Mouse (Mus musculus): ENCODE data around the gene Clec4e. TPM values are rescaled to one million over a fixed set of nuclear protein-coding genes. Genes with fewer than 3 reads are reported as not detected.
"Not testable (repeated sequence)": the region's sequence is repeated elsewhere in the genome, so short reads cannot be mapped to it uniquely, and the experiment has no call there.

The Clec4e gene
- polyA plus RNA-seq, 1 experiment from 2014 or later: not detected

GRCm38 (mm10) chr6:123264194-123264593, 25.5 kb downstream of the Clec4e start:
- H3K4me1 ChIP-seq: no peaks in the 10 kb centered on the region
- no peaks in the 10 kb centered on the region for H3K27me3 ChIP-seq
- H3K4me3 ChIP-seq: no peak overlapping the region
- H3K9me3 ChIP-seq: no peaks in the 10 kb centered on the region
- H3K9ac ChIP-seq: no peak overlapping the region
- H3K4me2 ChIP-seq: no peak overlapping the region
- no peaks in the 10 kb centered on the region for H3K36me3 ChIP-seq
- 93% methylated on average over 3 of the region's 3 CpGs for WGBS
- H3K27ac ChIP-seq: no peak overlapping the region
- ATAC-seq (ENCODE audit: insufficient number of reproducible peaks, insufficient read depth, low FRiP score, low TSS enrichment, low read depth): no peak

GRCm38 (mm10) chr6:123261555-123262161, 28.0 kb downstream of the Clec4e start, which contains the start of gene Clec4d:
Gene Clec4d (plus strand): TSS chr6:123262111.
- WGBS: 74% methylated on average over 4 of the region's 4 CpGs
- no peak within 1 kb of the TSS for H3K27ac ChIP-seq
- H3K36me3 ChIP-seq: no peaks in the 10 kb centered on the region
- no peaks in the 10 kb centered on the region for H3K27me3 ChIP-seq
- H3K9ac ChIP-seq: no peak within 1 kb of the TSS
- no peak within 1 kb of the TSS for H3K4me3 ChIP-seq
- H3K4me2 ChIP-seq: no peak within 1 kb of the TSS
- H3K9me3 ChIP-seq: no peaks in the 10 kb centered on the region
- no peaks in the 10 kb centered on the region for H3K4me1 ChIP-seq
- no peak for ATAC-seq (ENCODE audit: insufficient number of reproducible peaks, insufficient read depth, low FRiP score, low TSS enrichment, low read depth)

GRCm38 (mm10) chr6:123260868-123261267, 28.8 kb downstream of the Clec4e start:
- Histone ChIP-seq H3K4me1 (no peaks in the 10 kb centered on the region), H3K9ac (no peak overlapping the region), H3K27ac (no peak overlapping the region), H3K4me3 (no peak overlapping the region), H3K36me3 (no peaks in the 10 kb centered on the region), H3K9me3 (no peaks in the 10 kb centered on the region), H3K4me2 (no peak overlapping the region), H3K27me3 (no peaks in the 10 kb centered on the region)
- 82% methylated on average over 1 of the region's 1 CpGs for WGBS
- ATAC-seq (ENCODE audit: insufficient number of reproducible peaks, insufficient read depth, low FRiP score, low TSS enrichment, low read depth): no peak

GRCm38 (mm10) chr6:123259889-123260603, 29.6 kb downstream of the Clec4e start:
- Histone ChIP-seq H3K36me3 (no peaks in the 10 kb centered on the region), H3K9me3 (no peaks in the 10 kb centered on the region), H3K4me1 (no peaks in the 10 kb centered on the region), H3K27ac (no peak overlapping the region), H3K9ac (no peak overlapping the region), H3K4me3 (no peak overlapping the region), H3K27me3 (no peaks in the 10 kb centered on the region), H3K4me2 (no peak overlapping the region)
- WGBS: 81% methylated on average over 4 of the region's 4 CpGs
- ATAC-seq (ENCODE audit: insufficient number of reproducible peaks, insufficient read depth, low FRiP score, low TSS enrichment, low read depth): no peak

- Histone ChIP-seq H3K9ac (no peak overlapping the region), H3K9me3 (no peaks in the 10 kb centered on the region), H3K4me1 (no peaks in the 10 kb centered on the region), H3K27ac (no peak overlapping the region), H3K36me3 (no peaks in the 10 kb centered on the region), H3K27me3 (no peaks in the 10 kb centered on the region), H3K4me2 (no peak overlapping the region), H3K4me3 (no peak overlapping the region)
- no peak for ATAC-seq (ENCODE audit: insufficient number of reproducible peaks, insufficient read depth, low FRiP score, low TSS enrichment, low read depth)
- 73% methylated on average over 3 of the region's 3 CpGs for WGBS
These were observed 30.7 kb downstream of the Clec4e start for GRCm38 (mm10) chr6:123258946-123259345.

- no peak for ATAC-seq (ENCODE audit: insufficient number of reproducible peaks, insufficient read depth, low FRiP score, low TSS enrichment, low read depth)
- Histone ChIP-seq H3K4me2 (no peak overlapping the region), H3K4me3 (no peak overlapping the region), H3K9me3 (no peaks in the 10 kb centered on the region), H3K27ac (no peak overlapping the region), H3K4me1 (no peaks in the 10 kb centered on the region), H3K27me3 (no peaks in the 10 kb centered on the region), H3K36me3 (no peaks in the 10 kb centered on the region), H3K9ac (no peak overlapping the region)
These were observed 36.9 kb downstream of the Clec4e start for GRCm38 (mm10) chr6:123252735-123253134.

GRCm38 (mm10) chr6:123248862-123249261, 40.8 kb downstream of the Clec4e start:
- not testable (repeated sequence) for H3K9ac ChIP-seq; H3K9me3 ChIP-seq; H3K36me3 ChIP-seq; H3K27me3 ChIP-seq; ATAC-seq (ENCODE audit: insufficient number of reproducible peaks, insufficient read depth, low FRiP score, low TSS enrichment, low read depth); H3K4me1 ChIP-seq; H3K4me2 ChIP-seq; H3K27ac ChIP-seq; H3K4me3 ChIP-seq
- 85% methylated on average over 2 of the region's 2 CpGs for WGBS

GRCm38 (mm10) chr6:123244201-123244600, 45.5 kb downstream of the Clec4e start:
- H3K9me3 ChIP-seq: no peaks in the 10 kb centered on the region

GRCm38 (mm10) chr6:123237582-123237981, 52.1 kb downstream of the Clec4e start:
- no peak overlapping the region for H3K4me3 ChIP-seq
- ATAC-seq (ENCODE audit: insufficient number of reproducible peaks, insufficient read depth, low FRiP score, low TSS enrichment, low read depth): no peak
- no peaks in the 10 kb centered on the region for H3K4me1 ChIP-seq
- no peak overlapping the region for H3K9ac ChIP-seq
- no peaks in the 10 kb centered on the region for H3K36me3 ChIP-seq
- no peaks in the 10 kb centered on the region for H3K27me3 ChIP-seq
- H3K27ac ChIP-seq: no peak overlapping the region
- no peak overlapping the region for H3K4me2 ChIP-seq
- H3K9me3 ChIP-seq: no peaks in the 10 kb centered on the region

More at GRCm38 (mm10) chr6:123244201-123244600, 45.5 kb downstream of the Clec4e start:
- Histone ChIP-seq H3K36me3 (no peaks in the 10 kb centered on the region), H3K27ac (no peak overlapping the region), H3K4me1 (no peaks in the 10 kb centered on the region), H3K9ac (no peak overlapping the region), H3K4me2 (no peak overlapping the region), H3K4me3 (no peak overlapping the region), H3K27me3 (no peaks in the 10 kb centered on the region)
- ATAC-seq (ENCODE audit: insufficient number of reproducible peaks, insufficient read depth, low FRiP score, low TSS enrichment, low read depth): no peak
- WGBS: 84% methylated on average over 5 of the region's 5 CpGs

Other genes starting within 250 kb of the Clec4e start
- not detected in 2 replicates for gene Clec4b1, start 239.9 kb downstream of the Clec4e start, polyA plus RNA-seq (2015; fragmentation: Nextera tagmentation; extraction: Ambion mirVana)
- gene Clec4a2, start 183.4 kb downstream of the Clec4e start, polyA plus RNA-seq (2015; fragmentation: Nextera tagmentation; extraction: Ambion mirVana): 2.4 and 4.5 TPM in 2 replicates
- not detected in 2 replicates for gene Clec4b2, start 117.0 kb downstream of the Clec4e start, polyA plus RNA-seq (2015; fragmentation: Nextera tagmentation; extraction: Ambion mirVana)
- gene Clec4n, start 60.0 kb downstream of the Clec4e start, polyA plus RNA-seq (2015; fragmentation: Nextera tagmentation; extraction: Ambion mirVana): 1.5 and 1.6 TPM in 2 replicates
- gene Clec4d, start 27.8 kb downstream of the Clec4e start, polyA plus RNA-seq (2015; fragmentation: Nextera tagmentation; extraction: Ambion mirVana): not detected in 2 replicates
- gene Vmn2r19, start 18.5 kb upstream of the Clec4e start, polyA plus RNA-seq (2015; fragmentation: Nextera tagmentation; extraction: Ambion mirVana): not detected in 2 replicates
- gene Vmn2r20, start 128.2 kb upstream of the Clec4e start, polyA plus RNA-seq (2015; fragmentation: Nextera tagmentation; extraction: Ambion mirVana): not detected in 2 replicates
- not detected in 2 replicates for gene Vmn2r21, start 243.5 kb upstream of the Clec4e start, polyA plus RNA-seq (2015; fragmentation: Nextera tagmentation; extraction: Ambion mirVana)

All from embryonic facial prominence, embryonic 13.5 days (tissue).